Mouse (Mus musculus) Patski (cell line): ENCODE measurements around the gene Bpifb1. TPM values are rescaled to one million over a fixed set of nuclear protein-coding genes. Genes with fewer than 3 reads are reported as not detected.
"Not testable (repeated sequence)": the region's sequence is repeated elsewhere in the genome, so short reads cannot be mapped to it uniquely, and the experiment has no call there.

Source experiments
- ATAC-seq: fragments of 100-300 bp; one replicate; pipeline ENCODE4 v1.8.0; 2021
- CTCF ChIA-PET: fragments of 350-600 bp; sonication (Branson Sonifier 250); formaldehyde crosslinking; loops from one replicate; lab custom pipeline; 2022; ENCODE audit warnings: inconsistent platforms; lab: Charles Lee
- POLR2A ChIA-PET: fragments of 350-600 bp; sonication (Branson Sonifier 250); formaldehyde crosslinking; loops from one replicate; lab custom pipeline; 2022; ENCODE audit warnings: antibody characterized with exemption, inconsistent platforms; lab: Charles Lee
- DNase-seq: peaks from one replicate; pipeline ENCODE4 v3.0.0-alpha.2; 2011; ENCODE audit warnings: low read depth, low spot score
- H3K27me3 ChIP-seq: fragments of 371-371 bp; one replicate; pipeline ENCODE4 v1.5.1; 2021
- CTCF ChIP-seq: fragments of 100-300 bp; IDR thresholded peaks from one replicate; pipeline ENCODE4 v1.5.1; 2021
- in situ Hi-C: fragments of 300-500 bp; cut with MboI; formaldehyde crosslinking; loops from 3 replicates; pipeline ENCODE4 v1.11.1; 2018; ENCODE audit warnings: low pct_unique_long_range_greater_than_20kb, mixed read lengths
- polyA plus RNA-seq: library from polyadenylated mRNA; unstranded; gene quantifications from one replicate; pipeline ENCODE4 v1.2.3, GENCODE M21; 2021

The Bpifb1 gene
- polyA plus RNA-seq, 1 experiment from 2014 or later = 0.04 TPM

- in situ Hi-C loops = no loop called here
- ChIA-PET CTCF (no interaction called here), POLR2A (no interaction called here)
- no peak for DNase-seq
- peaks cover 7% of the 10 kb centered on the region for H3K27me3 ChIP-seq
- no peak for ATAC-seq
- no peak for TF ChIP-seq CTCF
Measured at GRCm38 (mm10) chr2:154243356-154244036, 52.9 kb downstream of the Bpifb1 start.

GRCm38 (mm10) chr2:154245322-154245721, 54.7 kb downstream of the Bpifb1 start:
- no peak for DNase-seq

GRCm38 (mm10) chr2:154255254-154255653, 64.6 kb downstream of the Bpifb1 start:
- CTCF ChIA-PET, ATAC-seq: not testable (repeated sequence)

More at GRCm38 (mm10) chr2:154245322-154245721, 54.7 kb downstream of the Bpifb1 start:
- TF ChIP-seq CTCF = no peak
- in situ Hi-C loops = no loop called here
- ATAC-seq = no peak
- CTCF ChIA-PET = no interaction called here
- H3K27me3 ChIP-seq = peaks cover 21% of the 10 kb centered on the region
- POLR2A ChIA-PET = no interaction called here

DNA sequence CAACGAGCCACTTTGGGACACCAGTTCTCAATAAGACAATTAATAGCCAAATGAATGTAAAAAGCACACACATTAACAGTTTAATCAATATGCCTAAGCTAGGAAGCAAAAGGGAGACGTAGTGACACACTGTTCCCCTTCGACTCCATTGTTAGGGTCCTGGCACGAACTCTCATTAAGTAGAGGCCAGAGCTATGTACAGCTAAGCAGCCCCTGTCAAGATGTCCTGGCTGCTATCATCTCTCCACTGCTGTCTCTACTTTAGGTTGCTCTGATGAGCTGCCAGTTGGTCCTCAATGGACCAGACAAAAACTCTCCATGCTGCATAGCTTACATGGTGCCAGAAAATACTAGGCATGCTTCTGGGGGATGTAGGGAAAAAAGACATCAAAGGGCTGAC, 65.2 kb downstream of the Bpifb1 start:
- ChIA-PET POLR2A (no interaction called here), CTCF (no interaction called here)
- ATAC-seq = no peak
- no peak for DNase-seq
- H3K27me3 ChIP-seq = no peaks in the 10 kb centered on the region
- in situ Hi-C loops = loop anchor here (5.0 kb wide), 1 partner anchor 52 kb away; the partner anchor contains the start of gene Bpifb9b
- no peak for TF ChIP-seq CTCF

More at GRCm38 (mm10) chr2:154255254-154255653, 64.6 kb downstream of the Bpifb1 start:
- in situ Hi-C loops = loop anchor here (5.0 kb wide), 1 partner anchor 52 kb away; the partner anchor contains the start of gene Bpifb9b
- H3K27me3 ChIP-seq, POLR2A ChIA-PET, DNase-seq: not testable (repeated sequence)

- ATAC-seq, DNase-seq, POLR2A ChIA-PET, CTCF ChIA-PET, H3K27me3 ChIP-seq: not testable (repeated sequence)
- in situ Hi-C loops = loop anchor here (5.0 kb wide), 1 partner anchor 50 kb away; the partner anchor contains the start of gene Bpifb9b
Measured at GRCm38 (mm10) chr2:154257554-154257953, 66.9 kb downstream of the Bpifb1 start, which contains the start of gene Bpifb9a. TSS of gene Bpifb9a (plus strand) at chr2:154257854.

- POLR2A ChIA-PET, in situ Hi-C loops, H3K27me3 ChIP-seq, ATAC-seq, CTCF ChIA-PET, DNase-seq: not testable (repeated sequence)
Measured at GRCm38 (mm10) chr2:154264397-154264796, 73.8 kb downstream of the Bpifb1 start.

Other genes starting within 250 kb of the Bpifb1 start
- not detected for gene Bpifa6, start 215.9 kb upstream of the Bpifb1 start, polyA plus RNA-seq
- gene Bpifa2, start 182.6 kb upstream of the Bpifb1 start, polyA plus RNA-seq = not detected
- not detected for gene Bpifa3, start 60.5 kb upstream of the Bpifb1 start, polyA plus RNA-seq
- gene Bpifa1, start 47.9 kb upstream of the Bpifb1 start, polyA plus RNA-seq = not detected
- gene Bpifa5, start 28.2 kb upstream of the Bpifb1 start, polyA plus RNA-seq = not detected
- 0.19 TPM for gene Bpifb5, start 32.9 kb downstream of the Bpifb1 start, polyA plus RNA-seq
- not detected for gene Bpifb9a, start 67.0 kb downstream of the Bpifb1 start, polyA plus RNA-seq
- gene Bpifb9b, start 116.4 kb downstream of the Bpifb1 start, polyA plus RNA-seq = not detected
- gene Cdk5rap1, start 182.2 kb downstream of the Bpifb1 start, polyA plus RNA-seq = 18.1 TPM
- 30.2 TPM for gene Snta1, start 217.3 kb downstream of the Bpifb1 start, polyA plus RNA-seq
- 27.2 TPM for gene Cbfa2t2, start 245.7 kb downstream of the Bpifb1 start, polyA plus RNA-seq